Mouse (Mus musculus) G1E (cell line): ENCODE measurements around the gene Zfpl1.

Source experiments
- CTCF ChIP-seq: IDR thresholded peaks from 2 replicates; pipeline ENCODE4 v1.5.1; 2012; ENCODE audit warnings: low read depth, low read length, inconsistent platforms, mixed read lengths
- GATA1 ChIP-seq: IDR thresholded peaks from 2 replicates; pipeline ENCODE4 v1.6.1; 2012; ENCODE audit warnings: borderline replicate concordance, low read length, inconsistent platforms, mixed read lengths
- POLR2AphosphoS5 ChIP-seq: IDR thresholded peaks from 2 replicates; pipeline ENCODE4 v1.6.1; 2012; ENCODE audit warnings: low read depth, low read length, inconsistent platforms; ENCODE audit not compliant: insufficient replicate concordance
- TAL1 ChIP-seq: conservative IDR thresholded peaks from 2 replicates; pipeline ENCODE4 v1.6.1; 2012; ENCODE audit warnings: low read depth, low read length, inconsistent platforms, mixed read lengths

DNA sequence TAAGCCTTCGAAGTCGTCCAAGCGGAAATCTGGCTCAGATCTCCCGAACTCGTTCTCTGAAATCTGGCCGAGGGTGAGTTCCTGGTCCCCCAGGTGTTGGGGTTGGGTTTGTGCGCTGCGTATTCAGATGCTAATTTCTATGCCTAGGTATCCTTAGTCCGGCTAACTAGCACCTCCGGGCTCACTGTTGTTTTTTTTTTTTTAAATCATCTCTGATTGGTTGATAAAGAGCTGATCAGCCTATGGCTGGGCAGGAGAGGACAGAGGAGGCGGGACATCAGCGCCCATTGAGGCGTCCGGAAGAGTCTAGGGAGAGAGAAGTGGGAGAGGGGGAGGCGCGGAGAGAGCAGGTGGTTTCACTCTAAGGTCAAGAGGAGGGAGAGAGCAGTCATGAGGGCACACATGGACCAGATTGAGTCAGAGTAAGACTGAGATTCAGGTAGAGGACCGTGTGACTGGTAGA, 692 bp upstream of the Zfpl1 start:
- TF ChIP-seq CTCF (no peak), POLR2AphosphoS5 (no peak), TAL1 (no peak), GATA1 (no peak)
